Mouse (Mus musculus): Measurements from ENCODE around the gene Pycr1. TPM values are rescaled to one million over a fixed set of nuclear protein-coding genes. Genes with fewer than 3 reads are reported as not detected.

The Pycr1 gene
- polyA plus RNA-seq (2014; fragmentation: Illumina TruSeq; extraction: RNeasy Lipid Tissue Mini Kit (QIAGEN cat#74804); ENCODE audit: low read depth, low replicate concordance) = 2.0 TPM

GRCm38 (mm10) chr11:120643601-120643987 is at the start of gene Pycr1:
TSS of gene Pycr1 (minus strand) at chr11:120643769.

GRCm38 (mm10) chr11:120672687-120673593 is 29.4 kb upstream of the Pycr1 start, which contains the start of gene Aspscr1:
TSS of gene Aspscr1 (plus strand) at chr11:120672973.

GRCm38 (mm10) chr11:120661076-120661460 is 17.5 kb upstream of the Pycr1 start, which contains the start of gene Notum:
TSS of gene Notum (minus strand) at chr11:120661175.

GRCm38 (mm10) chr11:120648001-120648476 is 4.5 kb upstream of the Pycr1 start, which contains the start of gene Myadml2:
TSS of gene Myadml2 (minus strand) at chr11:120648158.

GRCm38 (mm10) chr11:120633520-120634343 is 9.8 kb downstream of the Pycr1 start, which contains the start of gene Mafg:
TSS of gene Mafg (minus strand) at chr11:120633600.

GRCm38 (mm10) chr11:120625152-120625775 is 18.3 kb downstream of the Pycr1 start, which contains the start of gene Sirt7:
TSS of gene Sirt7 (minus strand) at chr11:120625240.

DNA sequence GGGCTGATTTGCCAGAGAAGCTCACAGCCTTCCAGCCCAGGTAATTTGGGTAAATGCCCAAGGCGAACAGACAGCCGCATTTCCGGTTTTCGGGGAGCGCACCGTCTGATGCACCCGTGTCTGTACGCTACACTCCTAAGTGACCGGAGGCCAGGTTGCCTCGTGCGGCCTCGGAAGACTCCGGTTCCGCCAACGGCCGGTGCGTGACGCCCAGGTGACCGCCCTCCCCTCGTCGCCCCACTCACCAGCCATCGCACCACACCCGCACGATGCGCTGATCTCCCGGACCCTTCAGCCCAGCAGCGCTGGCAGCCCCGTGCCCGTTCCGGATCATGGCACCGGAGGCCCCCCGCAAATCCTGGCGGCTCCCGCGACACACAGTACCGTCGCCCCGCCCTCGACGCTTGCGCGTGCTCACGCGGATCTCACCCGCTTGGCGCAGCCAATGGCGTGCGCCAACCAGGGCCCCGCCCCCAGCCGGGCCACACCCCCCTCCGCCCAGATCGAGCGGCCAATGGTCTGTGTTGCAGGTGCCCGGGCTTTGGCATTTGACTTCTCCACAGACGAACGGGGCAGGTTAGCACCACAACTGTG is 26.0 kb downstream of the Pycr1 start, which contains the start of gene Pcyt2:
TSS of gene Pcyt2 (minus strand) at position 418 of the 594 bp plus-strand sequence.

GRCm38 (mm10) chr11:120608241-120609034 is 35.1 kb downstream of the Pycr1 start, which contains the start of gene Npb:
TSS of gene Npb (plus strand) at chr11:120608477.

DNA sequence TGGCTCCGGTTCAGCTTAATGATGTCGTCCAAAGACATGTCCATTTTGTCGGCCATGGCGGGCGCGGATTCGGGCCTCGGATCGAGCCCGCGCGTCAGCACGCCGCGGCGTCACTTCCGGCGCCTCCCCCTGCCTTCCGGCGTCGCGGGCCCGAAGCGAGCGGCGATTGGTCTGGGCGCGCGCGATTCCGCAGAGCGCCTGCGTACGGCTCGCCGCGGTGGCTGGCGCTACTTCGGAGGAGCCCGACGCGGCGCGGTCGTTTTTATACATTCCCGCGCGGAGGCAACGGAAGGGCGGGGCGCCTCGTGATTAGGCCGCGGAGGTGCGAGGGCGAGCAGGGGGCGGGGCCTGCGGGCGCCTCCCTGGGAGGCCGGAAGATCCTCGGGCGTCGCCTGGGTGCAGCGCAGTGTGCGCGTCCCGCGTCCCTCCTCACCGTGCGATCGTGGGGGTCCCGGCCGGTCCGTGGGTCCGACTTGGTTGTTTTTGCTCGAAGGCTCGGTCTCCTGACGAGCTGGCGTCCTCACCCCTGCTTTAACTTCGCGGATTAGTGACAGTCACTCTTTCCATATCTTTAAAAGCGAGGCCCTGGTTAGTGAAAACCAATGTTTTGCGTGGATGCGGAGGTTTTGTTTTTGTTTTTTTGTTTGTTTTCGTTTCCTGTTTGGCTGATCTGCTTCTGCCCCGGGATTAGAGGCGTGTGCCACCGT is 45.1 kb downstream of the Pycr1 start, which contains the start of the genes Alyref and Anapc11:
TSS of gene Alyref (minus strand) at position 83 of the 707 bp plus-strand sequence.
TSS of gene Anapc11 (plus strand) at position 139 of the 707 bp plus-strand sequence.

Other genes starting within 250 kb of the Pycr1 start
- gene Nploc4, start 206.1 kb downstream of the Pycr1 start, polyA plus RNA-seq (2014; fragmentation: Illumina TruSeq; extraction: RNeasy Lipid Tissue Mini Kit (QIAGEN cat#74804); ENCODE audit: low read depth, low replicate concordance) = 46.6 TPM
- not detected for gene Tspan10, start 201.1 kb downstream of the Pycr1 start, polyA plus RNA-seq (2014; fragmentation: Illumina TruSeq; extraction: RNeasy Lipid Tissue Mini Kit (QIAGEN cat#74804); ENCODE audit: low read depth, low replicate concordance)
- 1.0 TPM for gene Pde6g, start 190.3 kb downstream of the Pycr1 start, polyA plus RNA-seq (2014; fragmentation: Illumina TruSeq; extraction: RNeasy Lipid Tissue Mini Kit (QIAGEN cat#74804); ENCODE audit: low read depth, low replicate concordance)
- 53.5 TPM for gene Oxld1, start 185.7 kb downstream of the Pycr1 start, polyA plus RNA-seq (2014; fragmentation: Illumina TruSeq; extraction: RNeasy Lipid Tissue Mini Kit (QIAGEN cat#74804); ENCODE audit: low read depth, low replicate concordance)
- 10.3 TPM for gene Ccdc137, start 185.7 kb downstream of the Pycr1 start, polyA plus RNA-seq (2014; fragmentation: Illumina TruSeq; extraction: RNeasy Lipid Tissue Mini Kit (QIAGEN cat#74804); ENCODE audit: low read depth, low replicate concordance)
- 11.3 TPM for gene Arl16, start 176.2 kb downstream of the Pycr1 start, polyA plus RNA-seq (2014; fragmentation: Illumina TruSeq; extraction: RNeasy Lipid Tissue Mini Kit (QIAGEN cat#74804); ENCODE audit: low read depth, low replicate concordance)
- gene Mrpl12, start 159.2 kb downstream of the Pycr1 start, polyA plus RNA-seq (2014; fragmentation: Illumina TruSeq; extraction: RNeasy Lipid Tissue Mini Kit (QIAGEN cat#74804); ENCODE audit: low read depth, low replicate concordance) = 230 TPM
- 12.9 TPM for gene Slc25a10, start 151.9 kb downstream of the Pycr1 start, polyA plus RNA-seq (2014; fragmentation: Illumina TruSeq; extraction: RNeasy Lipid Tissue Mini Kit (QIAGEN cat#74804); ENCODE audit: low read depth, low replicate concordance)
- 0.81 TPM for gene Gcgr, start 113.1 kb downstream of the Pycr1 start, polyA plus RNA-seq (2014; fragmentation: Illumina TruSeq; extraction: RNeasy Lipid Tissue Mini Kit (QIAGEN cat#74804); ENCODE audit: low read depth, low replicate concordance)
- 64.9 TPM for gene Mcrip1, start 94.0 kb downstream of the Pycr1 start, polyA plus RNA-seq (2014; fragmentation: Illumina TruSeq; extraction: RNeasy Lipid Tissue Mini Kit (QIAGEN cat#74804); ENCODE audit: low read depth, low replicate concordance)
- gene Ppp1r27, start 92.6 kb downstream of the Pycr1 start, polyA plus RNA-seq (2014; fragmentation: Illumina TruSeq; extraction: RNeasy Lipid Tissue Mini Kit (QIAGEN cat#74804); ENCODE audit: low read depth, low replicate concordance) = not detected
- gene P4hb, start 70.5 kb downstream of the Pycr1 start, polyA plus RNA-seq (2014; fragmentation: Illumina TruSeq; extraction: RNeasy Lipid Tissue Mini Kit (QIAGEN cat#74804); ENCODE audit: low read depth, low replicate concordance) = 176 TPM
- gene Arhgdia, start 62.1 kb downstream of the Pycr1 start, polyA plus RNA-seq (2014; fragmentation: Illumina TruSeq; extraction: RNeasy Lipid Tissue Mini Kit (QIAGEN cat#74804); ENCODE audit: low read depth, low replicate concordance) = 159 TPM
- gene Alyref, start 45.4 kb downstream of the Pycr1 start, polyA plus RNA-seq (2014; fragmentation: Illumina TruSeq; extraction: RNeasy Lipid Tissue Mini Kit (QIAGEN cat#74804); ENCODE audit: low read depth, low replicate concordance) = 25.3 TPM
- gene Anapc11, start 45.3 kb downstream of the Pycr1 start, polyA plus RNA-seq (2014; fragmentation: Illumina TruSeq; extraction: RNeasy Lipid Tissue Mini Kit (QIAGEN cat#74804); ENCODE audit: low read depth, low replicate concordance) = 53.2 TPM
- not detected for gene Npb, start 35.3 kb downstream of the Pycr1 start, polyA plus RNA-seq (2014; fragmentation: Illumina TruSeq; extraction: RNeasy Lipid Tissue Mini Kit (QIAGEN cat#74804); ENCODE audit: low read depth, low replicate concordance)
- 72.2 TPM for gene Pcyt2, start 25.8 kb downstream of the Pycr1 start, polyA plus RNA-seq (2014; fragmentation: Illumina TruSeq; extraction: RNeasy Lipid Tissue Mini Kit (QIAGEN cat#74804); ENCODE audit: low read depth, low replicate concordance)
- gene Sirt7, start 18.5 kb downstream of the Pycr1 start, polyA plus RNA-seq (2014; fragmentation: Illumina TruSeq; extraction: RNeasy Lipid Tissue Mini Kit (QIAGEN cat#74804); ENCODE audit: low read depth, low replicate concordance) = 16.4 TPM
- 42.4 TPM for gene Mafg, start 10.2 kb downstream of the Pycr1 start, polyA plus RNA-seq (2014; fragmentation: Illumina TruSeq; extraction: RNeasy Lipid Tissue Mini Kit (QIAGEN cat#74804); ENCODE audit: low read depth, low replicate concordance)
- gene Myadml2, start 4.4 kb upstream of the Pycr1 start, polyA plus RNA-seq (2014; fragmentation: Illumina TruSeq; extraction: RNeasy Lipid Tissue Mini Kit (QIAGEN cat#74804); ENCODE audit: low read depth, low replicate concordance) = 61.7 TPM
- not detected for gene Notum, start 17.4 kb upstream of the Pycr1 start, polyA plus RNA-seq (2014; fragmentation: Illumina TruSeq; extraction: RNeasy Lipid Tissue Mini Kit (QIAGEN cat#74804); ENCODE audit: low read depth, low replicate concordance)
- 39.2 TPM for gene Aspscr1, start 29.2 kb upstream of the Pycr1 start, polyA plus RNA-seq (2014; fragmentation: Illumina TruSeq; extraction: RNeasy Lipid Tissue Mini Kit (QIAGEN cat#74804); ENCODE audit: low read depth, low replicate concordance)
- 53.4 TPM for gene Cenpx, start 70.0 kb upstream of the Pycr1 start, polyA plus RNA-seq (2014; fragmentation: Illumina TruSeq; extraction: RNeasy Lipid Tissue Mini Kit (QIAGEN cat#74804); ENCODE audit: low read depth, low replicate concordance)
- 12.1 TPM for gene Lrrc45, start 70.2 kb upstream of the Pycr1 start, polyA plus RNA-seq (2014; fragmentation: Illumina TruSeq; extraction: RNeasy Lipid Tissue Mini Kit (QIAGEN cat#74804); ENCODE audit: low read depth, low replicate concordance)
- gene Rac3, start 77.7 kb upstream of the Pycr1 start, polyA plus RNA-seq (2014; fragmentation: Illumina TruSeq; extraction: RNeasy Lipid Tissue Mini Kit (QIAGEN cat#74804); ENCODE audit: low read depth, low replicate concordance) = 4.0 TPM
- 23.6 TPM for gene Dcxr, start 83.5 kb upstream of the Pycr1 start, polyA plus RNA-seq (2014; fragmentation: Illumina TruSeq; extraction: RNeasy Lipid Tissue Mini Kit (QIAGEN cat#74804); ENCODE audit: low read depth, low replicate concordance)
- 30.3 TPM for gene Cbr2, start 88.3 kb upstream of the Pycr1 start, polyA plus RNA-seq (2014; fragmentation: Illumina TruSeq; extraction: RNeasy Lipid Tissue Mini Kit (QIAGEN cat#74804); ENCODE audit: low read depth, low replicate concordance)
- 3.6 TPM for gene Hmga1b, start 119.0 kb upstream of the Pycr1 start, polyA plus RNA-seq (2014; fragmentation: Illumina TruSeq; extraction: RNeasy Lipid Tissue Mini Kit (QIAGEN cat#74804); ENCODE audit: low read depth, low replicate concordance)
- 18.9 TPM for gene Rfng, start 140.4 kb upstream of the Pycr1 start, polyA plus RNA-seq (2014; fragmentation: Illumina TruSeq; extraction: RNeasy Lipid Tissue Mini Kit (QIAGEN cat#74804); ENCODE audit: low read depth, low replicate concordance)
- 66.7 TPM for gene Gps1, start 140.5 kb upstream of the Pycr1 start, polyA plus RNA-seq (2014; fragmentation: Illumina TruSeq; extraction: RNeasy Lipid Tissue Mini Kit (QIAGEN cat#74804); ENCODE audit: low read depth, low replicate concordance)
- 27.0 TPM for gene Dus1l, start 152.6 kb upstream of the Pycr1 start, polyA plus RNA-seq (2014; fragmentation: Illumina TruSeq; extraction: RNeasy Lipid Tissue Mini Kit (QIAGEN cat#74804); ENCODE audit: low read depth, low replicate concordance)
- 30.7 TPM for gene Fasn, start 180.8 kb upstream of the Pycr1 start, polyA plus RNA-seq (2014; fragmentation: Illumina TruSeq; extraction: RNeasy Lipid Tissue Mini Kit (QIAGEN cat#74804); ENCODE audit: low read depth, low replicate concordance)

Measured in heart, adult 10 weeks (tissue).